15 mouse cellular contexts compared by ENCODE assay signal in genomic region chr9:93083114-93083513, GRCm38 (mm10).
A peak's percentile ranks its signal among the peaks of the same experiment; 100 is the strongest.
DNase-seq lines count a peak whose midpoint lies in the region; ATAC-seq and TF ChIP-seq lines count a peak whose summit lies in the region.
"Had no signal": no experiment of that assay in that cellular context is flagged by ENCODE, and none has a peak within 500 bp of the region (broad histone marks: within the 10 kb centered on the region; RNA-seq: fewer than 3 reads in every experiment).

No protein-coding gene starts in this region.

- H3K4me1 ChIP-seq in kidney, postnatal 0 days (replicated peaks; ENCODE audit: insufficient read depth, low read length), result no peaks in the 10 kb centered on the region
- no peaks in the 10 kb centered on the region for H3K4me1 ChIP-seq in thymus, adult 2 months (replicated peaks; ENCODE audit: control insufficient read depth, insufficient read depth, low read length)
- H3K4me1 ChIP-seq: liver, embryonic 12.5 days; midbrain, embryonic 12.5 days had no signal

- CTCF ChIA-PET in Patski (lab: Charles Lee), result no interaction called here

- peak; percentile 5 to 26 for DNase-seq in cerebellum, postnatal 10 days
- no peak for DNase-seq in cerebellum, postnatal 36 days
- peak; percentile 42 for DNase-seq in kidney, postnatal 0 days (ENCODE audit: low spot score)
- no peak for DNase-seq in kidney, postnatal 10 days
- no peak for DNase-seq in Patski (ENCODE audit: low read depth, low spot score)
- DNase-seq in retina, embryonic 14.5 days (ENCODE audit: low spot score), result peak; percentile 12
- no peak for DNase-seq in thymus, adult 2 months
- no peak for DNase-seq in frontal cortex, postnatal 14 days (ENCODE audit: low spot score in 2 of 2)
- DNase-seq: B cell, adult 2 months; cerebellum, postnatal 25 days; lung, postnatal 36 days; right cerebral cortex, postnatal 4 days; thymus, postnatal 14 days had no signal

- H3K9ac ChIP-seq in kidney, postnatal 0 days (ENCODE audit: low read depth, low read length), result no peak overlapping the region
- H3K9ac ChIP-seq: liver, embryonic 12.5 days; midbrain, embryonic 12.5 days had no signal

- TF ChIP-seq CTCF in kidney, postnatal 0 days (IDR thresholded peaks at IDR 0.05; ENCODE audit: low read depth), result peak; percentile 58
- peak; percentile 25 for TF ChIP-seq CTCF in Patski (IDR thresholded peaks at IDR 0.05)
- TF ChIP-seq CTCF in thymus, adult 2 months (IDR thresholded peaks at IDR 0.05; ENCODE audit: borderline replicate concordance, control insufficient read depth, extremely low read depth, insufficient read depth, low read length, poor library complexity), result no peak

- H3K36me3 ChIP-seq in kidney, postnatal 0 days (ENCODE audit: insufficient read depth, low read length), result no peaks in the 10 kb centered on the region
- H3K36me3 ChIP-seq in thymus, adult 2 months (ENCODE audit: control insufficient read depth, insufficient read depth, low read length), result no peaks in the 10 kb centered on the region
- H3K36me3 ChIP-seq: liver, embryonic 12.5 days; midbrain, embryonic 12.5 days had no signal

- WGBS in kidney, postnatal 0 days, result 60% methylated on average over 1 of the region's 1 CpGs
- 85% methylated on average over 1 of the region's 1 CpGs for WGBS in thymus, adult 2 months

- no peak overlapping the region for H3K27ac ChIP-seq in kidney, postnatal 0 days
- H3K27ac ChIP-seq in thymus, adult 2 months (ENCODE audit: control insufficient read depth, insufficient read depth, low read length), result no peak overlapping the region
- H3K27ac ChIP-seq: liver, embryonic 12.5 days; midbrain, embryonic 12.5 days had no signal

- no peak overlapping the region for H3K4me2 ChIP-seq in kidney, postnatal 0 days (ENCODE audit: low read length)
- H3K4me2 ChIP-seq: liver, embryonic 12.5 days; midbrain, embryonic 12.5 days had no signal

- no peak for TF ChIP-seq POLR2A in thymus, adult 2 months (IDR thresholded peaks at IDR 0.05; ENCODE audit: control insufficient read depth, extremely low read depth, insufficient read depth, low read length, poor library complexity)

- no peaks in the 10 kb centered on the region for H3K9me3 ChIP-seq in kidney, postnatal 0 days (replicated peaks; ENCODE audit: low read length)
- H3K9me3 ChIP-seq: liver, embryonic 12.5 days; midbrain, embryonic 12.5 days had no signal

- no peaks in the 10 kb centered on the region for H3K27me3 ChIP-seq in kidney, postnatal 0 days (ENCODE audit: insufficient read depth, low read length)
- H3K27me3 ChIP-seq in Patski, result no peaks in the 10 kb centered on the region
- no peaks in the 10 kb centered on the region for H3K27me3 ChIP-seq in thymus, adult 2 months (ENCODE audit: control insufficient read depth, insufficient read depth, low read length)
- H3K27me3 ChIP-seq: liver, embryonic 12.5 days; midbrain, embryonic 12.5 days had no signal

- no peak for ATAC-seq in kidney, postnatal 0 days (replicated peaks; ENCODE audit: low FRiP score, low read depth)
- ATAC-seq in Patski, result no peak
- ATAC-seq: liver, embryonic 12.5 days had no signal

- no peak overlapping the region for H3K4me3 ChIP-seq in kidney, postnatal 0 days (replicated peaks; ENCODE audit: low read depth, low read length)
- no peak overlapping the region for H3K4me3 ChIP-seq in thymus, adult 2 months (ENCODE audit: control insufficient read depth, insufficient read depth, low read length)
- H3K4me3 ChIP-seq: liver, embryonic 12.5 days; midbrain, embryonic 12.5 days had no signal

- POLR2A ChIA-PET in Patski (lab: Charles Lee), result no interaction called here

- in situ Hi-C loops in Patski (cut with MboI; ENCODE audit: low pct_unique_long_range_greater_than_20kb), result no loop called here

Comparison
In these comparisons a context has a peak if more than half of its experiments do, and no peak if none do; other contexts are left out.
1. DNase-seq: peak in cerebellum, postnatal 10 days (2 of 2), kidney, postnatal 0 days (single experiment) and retina, embryonic 14.5 days (single experiment); none in cerebellum, postnatal 36 days (0 of 2), kidney, postnatal 10 days (single experiment), Patski (single experiment), thymus, adult 2 months (single experiment) and frontal cortex, postnatal 14 days (0 of 2).